Mouse (Mus musculus): ENCODE data around the gene Ctrb1. TPM values are rescaled to one million over a fixed set of nuclear protein-coding genes. Genes with fewer than 3 reads are reported as not detected.

The Ctrb1 gene
- total and polyA plus RNA-seq, 2 experiments, result 1.9 to 134 TPM

DNA sequence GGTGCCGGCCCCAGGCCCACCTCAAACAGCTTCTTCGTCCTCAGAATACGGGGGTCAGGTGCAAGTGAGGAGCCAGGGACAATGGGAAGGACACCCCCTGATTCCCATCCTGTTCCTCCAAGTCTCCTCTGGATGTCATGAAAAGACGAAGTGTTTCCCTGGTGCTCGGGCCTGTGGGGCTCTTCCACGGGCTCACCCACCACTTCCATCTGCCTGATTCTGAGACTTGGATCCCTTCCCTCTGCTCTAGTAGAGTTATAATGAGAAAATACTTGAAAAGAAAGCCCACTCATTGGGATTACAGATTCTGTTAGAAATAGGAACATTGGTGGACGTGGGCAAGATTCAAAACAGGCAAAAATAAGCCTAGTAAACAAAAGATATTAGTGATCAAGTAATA is 12.0 kb downstream of the Ctrb1 start:
- Histone ChIP-seq H3K4me1 (ENCODE audit: control insufficient read depth, insufficient read depth, low read length) (peaks cover 4% of the 10 kb centered on the region; the same call in 1 of the 2 replicates), H3K4me3 (ENCODE audit: insufficient read depth, low read depth, low read length) (no peak overlapping the region), H3K9ac (ENCODE audit: low read depth, low read length) (no peak overlapping the region), H3K27me3 (ENCODE audit: control insufficient read depth, insufficient read depth, low read length) (no peaks in the 10 kb centered on the region), H3K27ac (replicated peaks; ENCODE audit: insufficient read depth, low read depth, low read length) (no peak overlapping the region), H3K79me2 (ENCODE audit: control insufficient read depth, insufficient read depth, low read length) (no peaks in the 10 kb centered on the region), H3K36me3 (ENCODE audit: control insufficient read depth, insufficient read depth, low read length) (no peaks in the 10 kb centered on the region)
- WGBS, result 95% methylated on average over 7 of the region's 7 CpGs
- no peak for DNase-seq (ENCODE audit: extremely low read depth, low read depth, low spot score)
- no peak for TF ChIP-seq CTCF (IDR thresholded peaks at IDR 0.05; ENCODE audit: low read depth, low read length)
- TF ChIP-seq POLR2A (IDR thresholded peaks at IDR 0.05; ENCODE audit: extremely low read depth, insufficient read depth, low read length), result no peak

DNA sequence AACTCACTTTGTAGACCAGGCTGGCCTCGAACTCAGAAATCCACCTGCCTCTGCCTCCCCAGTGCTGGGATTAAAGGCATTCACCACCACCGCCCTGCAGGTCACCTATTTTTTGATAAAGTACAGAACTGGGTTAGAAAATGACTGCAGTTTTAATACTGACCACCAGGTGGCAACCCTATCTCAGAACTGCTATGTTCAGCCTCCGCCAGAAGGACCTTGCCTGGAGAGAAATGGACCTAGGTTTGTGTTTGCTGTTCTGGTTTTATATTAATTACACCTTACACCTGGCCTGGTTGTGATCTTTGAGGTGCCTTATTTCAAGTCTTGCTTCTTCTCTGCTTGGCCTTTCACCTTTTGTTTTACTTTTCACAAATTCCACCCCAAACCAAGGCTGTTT is 12.7 kb downstream of the Ctrb1 start:
- DNase-seq (ENCODE audit: extremely low read depth, low read depth, low spot score), result peak; percentile 79
- no peaks in the 10 kb centered on the region for H3K36me3 ChIP-seq (ENCODE audit: control insufficient read depth, insufficient read depth, low read length)
- H3K4me1 ChIP-seq (ENCODE audit: control insufficient read depth, insufficient read depth, low read length), result peaks cover 4% of the 10 kb centered on the region; the same call in 1 of the 2 replicates
- no peak overlapping the region for H3K9ac ChIP-seq (ENCODE audit: low read depth, low read length)
- no peaks in the 10 kb centered on the region for H3K79me2 ChIP-seq (ENCODE audit: control insufficient read depth, insufficient read depth, low read length)
- H3K4me3 ChIP-seq (ENCODE audit: insufficient read depth, low read depth, low read length), result no peak overlapping the region
- 10% methylated on average over 3 of the region's 3 CpGs for WGBS
- H3K27ac ChIP-seq (replicated peaks; ENCODE audit: insufficient read depth, low read depth, low read length), result no peak overlapping the region
- no peak for TF ChIP-seq POLR2A (IDR thresholded peaks at IDR 0.05; ENCODE audit: extremely low read depth, insufficient read depth, low read length)
- TF ChIP-seq CTCF (IDR thresholded peaks at IDR 0.05; ENCODE audit: low read depth, low read length), result peak; percentile 62
- H3K27me3 ChIP-seq (ENCODE audit: control insufficient read depth, insufficient read depth, low read length), result no peaks in the 10 kb centered on the region

DNA sequence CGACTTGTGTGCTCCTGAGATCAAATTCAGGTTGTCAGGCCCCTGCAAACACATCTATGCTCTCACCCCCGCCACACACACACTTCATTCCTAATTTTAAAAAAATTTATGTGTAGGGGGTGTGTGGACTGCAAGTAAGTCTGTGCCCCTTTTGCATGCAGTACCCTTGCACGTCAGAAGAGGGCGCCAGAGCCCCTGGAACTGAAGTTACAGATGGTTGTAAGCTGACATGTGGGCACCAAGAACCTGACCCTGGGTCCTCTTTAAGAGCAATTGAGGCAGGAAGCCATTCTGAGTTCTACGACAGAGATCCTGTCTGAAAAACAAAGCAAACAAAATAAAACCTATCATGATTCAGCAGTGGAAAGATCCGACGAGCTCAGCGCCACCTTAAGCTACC is 14.6 kb downstream of the Ctrb1 start:
- WGBS, result 87% methylated on average over 8 of the region's 8 CpGs
- DNase-seq (ENCODE audit: extremely low read depth, low read depth, low spot score), result no peak
- peaks cover 4% of the 10 kb centered on the region; the same call in 1 of the 2 replicates for H3K4me1 ChIP-seq (ENCODE audit: control insufficient read depth, insufficient read depth, low read length)
- no peaks in the 10 kb centered on the region for H3K27me3 ChIP-seq (ENCODE audit: control insufficient read depth, insufficient read depth, low read length)
- H3K79me2 ChIP-seq (ENCODE audit: control insufficient read depth, insufficient read depth, low read length), result no peaks in the 10 kb centered on the region
- no peak overlapping the region for H3K9ac ChIP-seq (ENCODE audit: low read depth, low read length)
- H3K36me3 ChIP-seq (ENCODE audit: control insufficient read depth, insufficient read depth, low read length), result no peaks in the 10 kb centered on the region
- H3K4me3 ChIP-seq (ENCODE audit: insufficient read depth, low read depth, low read length), result no peak overlapping the region
- H3K27ac ChIP-seq (replicated peaks; ENCODE audit: insufficient read depth, low read depth, low read length), result no peak overlapping the region
- TF ChIP-seq POLR2A (IDR thresholded peaks at IDR 0.05; ENCODE audit: extremely low read depth, insufficient read depth, low read length), result no peak
- TF ChIP-seq CTCF (IDR thresholded peaks at IDR 0.05; ENCODE audit: low read depth, low read length), result peak; percentile 70

DNA sequence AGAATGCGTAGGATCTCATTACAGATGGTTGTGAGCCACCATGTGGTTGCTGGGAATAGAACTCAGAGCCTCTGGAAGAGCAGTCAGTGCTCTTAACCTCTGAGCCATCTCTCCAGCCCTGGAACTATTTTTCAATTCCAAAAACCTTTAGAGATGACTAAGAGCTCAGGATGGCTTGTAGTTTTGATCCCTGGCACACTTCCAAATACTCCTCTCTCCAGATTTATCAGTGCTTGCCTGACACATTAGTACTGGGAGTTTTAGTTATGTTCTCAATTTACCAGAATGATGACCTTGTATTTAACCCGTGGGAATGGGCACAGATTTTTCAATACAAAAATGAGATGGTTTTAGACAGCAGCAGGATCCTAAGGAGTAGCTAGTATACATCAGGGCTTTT is 24.1 kb downstream of the Ctrb1 start:
- H3K9ac ChIP-seq (ENCODE audit: low read depth, low read length), result no peak overlapping the region
- no peaks in the 10 kb centered on the region; the same call in 1 of the 2 replicates for H3K79me2 ChIP-seq (ENCODE audit: control insufficient read depth, insufficient read depth, low read length)
- no peak overlapping the region for H3K27ac ChIP-seq (replicated peaks; ENCODE audit: insufficient read depth, low read depth, low read length)
- peaks cover 13% of the 10 kb centered on the region; the same call in 1 of the 2 replicates for H3K36me3 ChIP-seq (ENCODE audit: control insufficient read depth, insufficient read depth, low read length)
- no peaks in the 10 kb centered on the region for H3K4me1 ChIP-seq (ENCODE audit: control insufficient read depth, insufficient read depth, low read length)
- H3K27me3 ChIP-seq (ENCODE audit: control insufficient read depth, insufficient read depth, low read length), result no peaks in the 10 kb centered on the region
- DNase-seq (ENCODE audit: extremely low read depth, low read depth, low spot score), result no peak
- no peak overlapping the region for H3K4me3 ChIP-seq (ENCODE audit: insufficient read depth, low read depth, low read length)
- TF ChIP-seq CTCF (IDR thresholded peaks at IDR 0.05; ENCODE audit: low read depth, low read length), result no peak
- no peak for TF ChIP-seq POLR2A (IDR thresholded peaks at IDR 0.05; ENCODE audit: extremely low read depth, insufficient read depth, low read length)
- WGBS, result 81% methylated on average over 2 of the region's 2 CpGs

DNA sequence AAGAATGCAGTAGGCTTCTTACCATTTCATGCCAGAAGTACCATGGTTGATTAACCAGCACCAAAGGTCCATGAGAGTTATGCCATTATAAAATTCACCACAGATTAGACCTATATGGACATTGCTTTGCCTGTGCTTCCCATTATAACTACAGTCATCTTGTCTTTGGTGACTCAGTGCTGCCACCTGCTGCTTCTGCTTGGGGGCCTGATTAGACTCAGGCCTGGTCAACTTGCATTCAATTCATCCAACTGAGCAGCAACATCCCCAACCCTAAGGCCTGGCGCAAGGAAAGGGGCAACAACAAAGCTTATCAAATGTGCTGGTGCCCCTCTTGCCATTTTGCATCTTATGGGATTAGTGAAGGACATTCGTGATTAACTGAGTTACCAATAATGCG is 28.3 kb downstream of the Ctrb1 start:
- Histone ChIP-seq H3K79me2 (ENCODE audit: control insufficient read depth, insufficient read depth, low read length) (no peaks in the 10 kb centered on the region; the same call in 1 of the 2 replicates), H3K27ac (replicated peaks; ENCODE audit: insufficient read depth, low read depth, low read length) (no peak overlapping the region), H3K27me3 (ENCODE audit: control insufficient read depth, insufficient read depth, low read length) (no peaks in the 10 kb centered on the region), H3K4me3 (ENCODE audit: insufficient read depth, low read depth, low read length) (no peak overlapping the region), H3K9ac (ENCODE audit: low read depth, low read length) (no peak overlapping the region), H3K36me3 (ENCODE audit: control insufficient read depth, insufficient read depth, low read length) (no peaks in the 10 kb centered on the region), H3K4me1 (ENCODE audit: control insufficient read depth, insufficient read depth, low read length) (peaks cover 6% of the 10 kb centered on the region)
- TF ChIP-seq CTCF (IDR thresholded peaks at IDR 0.05; ENCODE audit: low read depth, low read length), result peak; percentile 85
- no peak for TF ChIP-seq POLR2A (IDR thresholded peaks at IDR 0.05; ENCODE audit: extremely low read depth, insufficient read depth, low read length)
- peak; percentile 56 for DNase-seq (ENCODE audit: extremely low read depth, low read depth, low spot score)
- WGBS, result 86% methylated on average over 3 of the region's 3 CpGs

DNA sequence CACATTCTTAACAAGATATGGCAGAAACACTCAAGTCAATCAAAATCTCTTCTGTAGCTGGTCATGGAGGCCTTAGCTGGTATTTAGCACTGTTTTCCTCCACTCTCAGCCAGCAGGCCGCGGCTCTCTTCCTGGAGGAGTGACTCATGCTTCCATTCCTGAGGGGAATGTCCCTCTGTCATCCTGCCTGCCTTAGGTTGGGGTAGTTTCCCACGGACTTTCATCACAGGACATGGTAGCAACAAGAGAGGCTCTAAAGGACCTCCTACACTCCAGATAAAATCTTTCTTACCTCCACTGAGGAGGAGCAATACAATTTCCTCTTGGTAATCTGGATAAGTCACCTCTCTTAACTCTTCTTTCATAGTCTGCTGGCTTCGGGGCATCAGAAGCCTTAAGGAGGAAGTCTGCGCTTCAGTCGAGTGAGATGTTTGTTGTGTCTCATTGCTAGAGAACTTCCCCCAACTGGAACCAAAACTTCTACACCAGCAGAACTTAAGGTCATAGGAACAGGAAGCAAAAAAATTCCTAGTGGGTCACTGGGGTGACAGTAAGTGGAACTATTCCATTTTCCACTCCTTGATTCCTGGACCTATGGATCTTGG is 31.9 kb downstream of the Ctrb1 start:
- DNase-seq (ENCODE audit: extremely low read depth, low read depth, low spot score), result peak; percentile 49
- no peaks in the 10 kb centered on the region for H3K27me3 ChIP-seq (ENCODE audit: control insufficient read depth, insufficient read depth, low read length)
- peaks cover 5% of the 10 kb centered on the region; the same call in 1 of the 2 replicates for H3K79me2 ChIP-seq (ENCODE audit: control insufficient read depth, insufficient read depth, low read length)
- H3K4me1 ChIP-seq (ENCODE audit: control insufficient read depth, insufficient read depth, low read length), result peaks cover 6% of the 10 kb centered on the region
- no peak overlapping the region for H3K4me3 ChIP-seq (ENCODE audit: insufficient read depth, low read depth, low read length)
- 61% methylated on average over 6 of the region's 6 CpGs for WGBS
- no peak overlapping the region for H3K9ac ChIP-seq (ENCODE audit: low read depth, low read length)
- peak overlapping the region; percentile 6; the same call in 1 of the 2 replicates for H3K27ac ChIP-seq (replicated peaks; ENCODE audit: insufficient read depth, low read depth, low read length)
- H3K36me3 ChIP-seq (ENCODE audit: control insufficient read depth, insufficient read depth, low read length), result no peaks in the 10 kb centered on the region
- no peak for TF ChIP-seq CTCF (IDR thresholded peaks at IDR 0.05; ENCODE audit: low read depth, low read length)
- TF ChIP-seq POLR2A (IDR thresholded peaks at IDR 0.05; ENCODE audit: extremely low read depth, insufficient read depth, low read length), result no peak

All from liver, adult 2 months (tissue).